Mouse (Mus musculus): Measurements from ENCODE around the gene Ifitm1.
A peak's percentile ranks its signal among the peaks of the same experiment; 100 is the strongest.
"Not testable (repeated sequence)": the region's sequence is repeated elsewhere in the genome, so short reads cannot be mapped to it uniquely, and the experiment has no call there.

The Ifitm1 gene

DNA sequence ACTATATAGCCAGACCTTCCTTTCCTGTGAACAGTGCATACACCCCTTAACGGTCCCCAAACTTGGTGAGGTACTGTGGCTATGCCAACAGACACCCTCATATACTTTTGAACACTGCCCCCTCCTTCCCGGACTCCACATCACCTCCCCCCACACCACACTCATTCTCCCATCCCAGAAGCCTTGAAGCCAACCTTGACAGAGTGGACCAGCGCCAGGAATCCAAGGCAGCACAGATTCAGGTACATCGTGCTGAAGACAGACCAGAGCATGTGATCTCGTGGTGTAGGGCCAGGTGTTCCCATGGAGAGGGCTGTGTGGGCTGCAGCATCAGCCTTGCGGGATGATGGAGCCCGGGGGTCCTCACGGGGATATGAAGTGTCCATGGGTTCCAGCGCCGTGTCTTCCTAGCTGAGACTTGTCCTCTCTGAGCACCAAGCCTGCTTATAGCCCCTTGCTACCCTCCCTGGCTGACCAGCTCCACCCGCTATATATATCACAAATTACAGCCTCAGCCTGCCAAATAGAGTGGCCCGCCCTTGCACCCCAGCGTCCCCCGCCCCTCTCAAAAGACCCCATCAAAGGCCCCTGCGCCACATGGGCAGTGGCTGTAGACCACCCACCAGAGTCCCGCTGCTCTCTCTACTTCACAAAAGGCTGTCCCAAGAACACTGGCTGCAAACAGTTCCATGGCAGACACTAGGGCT lies 17.0 kb upstream of the Ifitm1 start, which contains the start of gene Ifitm5:
Gene Ifitm5 (minus strand): TSS at position 468 of the 707 bp plus-strand sequence.
- no peak for DNase-seq (ENCODE audit: low read depth in 1 of 2, low spot score in 2 of 2)

GRCm38 (mm10) chr7:140951051-140951450 lies 16.0 kb upstream of the Ifitm1 start:
- no peak for DNase-seq (ENCODE audit: low read depth in 1 of 2, low spot score in 2 of 2)

- no peak for DNase-seq (ENCODE audit: low read depth in 1 of 2, low spot score in 2 of 2)
Measured at GRCm38 (mm10) chr7:140951765-140952164, 15.3 kb upstream of the Ifitm1 start.

DNA sequence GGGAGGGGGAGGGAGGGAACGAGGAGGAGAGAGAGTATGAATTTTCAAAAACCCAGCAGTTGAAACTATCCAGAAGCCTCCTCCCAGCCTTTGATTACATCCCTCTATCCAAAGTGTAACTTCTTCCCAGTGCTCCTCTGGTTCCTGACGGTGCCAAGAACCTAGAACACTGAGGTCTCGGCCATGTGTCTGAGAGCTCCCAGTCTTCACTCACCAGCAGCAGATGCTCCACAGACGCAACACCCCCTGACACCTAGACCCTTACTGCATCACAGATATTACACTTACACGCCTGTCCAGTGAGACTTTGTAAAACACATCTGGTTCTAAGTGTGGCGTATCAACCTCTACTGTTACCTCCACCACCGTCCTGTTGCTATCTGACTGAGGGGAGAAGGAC lies 14.6 kb upstream of the Ifitm1 start:
- no peak for DNase-seq (ENCODE audit: low read depth in 1 of 2, low spot score in 2 of 2)

DNA sequence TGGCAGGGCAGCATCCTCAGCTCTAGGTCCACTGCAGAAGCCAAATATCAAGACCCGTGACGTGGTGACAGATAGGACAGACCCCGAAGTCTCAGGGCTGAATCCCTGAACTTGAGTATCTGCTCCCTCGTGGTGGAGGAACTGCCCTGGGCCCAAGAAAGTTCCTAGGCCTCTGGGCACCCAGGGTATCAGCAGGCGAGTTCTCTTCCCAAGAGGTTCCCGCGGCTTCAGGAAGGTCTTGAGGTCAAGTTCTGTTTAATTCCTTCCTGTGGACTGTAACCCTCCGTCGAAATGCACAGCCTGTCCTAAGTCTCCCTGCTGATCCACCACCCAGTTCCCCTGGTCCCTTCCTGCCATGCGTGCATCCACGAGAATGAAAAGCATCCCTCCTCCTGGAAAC lies 13.9 kb upstream of the Ifitm1 start:
- no peak for DNase-seq (ENCODE audit: low read depth in 1 of 2, low spot score in 2 of 2)

GRCm38 (mm10) chr7:140953800-140954732 lies 13.0 kb upstream of the Ifitm1 start:
- peak; percentile 33 to 57 for DNase-seq (ENCODE audit: low read depth in 1 of 2, low spot score in 2 of 2)

DNA sequence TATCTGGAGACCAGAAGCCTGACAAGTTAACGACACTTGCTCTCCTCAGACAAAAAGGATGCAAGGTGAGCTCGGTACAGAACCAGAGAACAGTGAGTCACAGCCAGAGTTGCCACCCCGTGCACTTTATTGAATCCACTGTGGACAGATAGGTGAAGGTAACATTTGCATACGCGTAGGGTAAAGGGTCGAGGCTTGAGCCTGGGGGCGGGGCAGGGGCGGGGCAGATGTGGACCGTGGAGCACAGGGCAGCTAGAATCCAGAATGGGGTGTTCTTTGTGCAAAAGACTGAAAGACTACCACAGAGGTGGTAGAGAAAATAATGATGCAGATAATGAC lies 12.3 kb upstream of the Ifitm1 start:
- DNase-seq (ENCODE audit: low read depth in 1 of 2, low spot score in 2 of 2), result no peak

DNA sequence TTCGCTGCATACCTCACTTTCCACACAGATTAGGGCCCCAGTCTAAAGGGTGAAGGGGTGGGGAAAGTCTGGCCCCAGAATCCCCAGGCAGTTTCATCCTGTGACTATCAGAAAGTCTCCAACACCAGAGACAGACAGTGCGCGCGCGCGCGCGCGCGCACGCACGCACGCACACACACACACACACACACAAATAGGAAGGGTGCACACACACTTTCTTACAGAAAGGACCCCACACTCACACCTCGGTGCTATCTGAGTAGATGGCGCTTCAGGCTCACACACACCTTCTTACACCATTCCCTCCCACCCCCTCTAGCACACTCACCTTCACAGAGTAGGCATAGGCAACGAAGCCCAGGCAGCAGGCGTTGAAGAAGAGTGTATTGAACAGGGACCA lies 11.7 kb upstream of the Ifitm1 start:
- no peak for DNase-seq (ENCODE audit: low read depth in 1 of 2, low spot score in 2 of 2)

DNA sequence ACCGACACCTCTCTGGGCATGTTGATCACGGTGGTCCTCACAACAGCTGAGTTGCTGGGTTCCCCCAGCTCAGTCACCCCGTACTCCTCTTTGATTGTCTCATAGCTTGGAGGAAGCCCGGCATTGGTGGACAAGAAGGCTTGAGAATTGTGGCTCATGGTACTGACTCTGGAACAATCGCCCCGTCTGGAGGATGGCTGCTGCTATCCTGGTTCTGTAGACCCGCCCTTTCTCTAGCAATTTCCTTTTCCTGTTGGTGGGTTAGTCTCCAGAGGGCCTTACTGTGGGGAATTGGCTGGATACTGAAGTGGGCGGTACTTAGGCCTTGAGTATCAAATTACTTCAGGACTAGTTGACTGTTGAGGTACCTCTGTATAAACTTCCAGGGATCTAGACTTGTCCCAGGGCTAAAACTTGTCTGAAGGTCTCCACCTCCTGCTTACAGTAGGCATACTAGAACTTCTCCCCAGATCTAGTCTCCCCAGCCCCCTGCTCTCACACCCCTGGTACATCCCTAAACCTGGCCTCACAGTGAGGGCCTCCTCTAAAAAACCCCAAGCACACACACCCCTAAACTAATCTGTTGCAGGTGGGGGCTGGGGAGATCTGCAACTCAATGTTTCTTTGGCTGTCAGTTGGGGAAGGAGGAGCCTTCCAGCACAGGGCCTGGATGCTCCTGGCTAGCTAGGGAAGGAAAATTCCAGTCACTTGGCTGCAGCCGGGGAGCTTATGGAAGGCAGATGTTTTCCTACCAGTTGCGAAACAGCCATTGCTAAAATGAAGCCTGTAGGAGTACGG lies 11.1 kb upstream of the Ifitm1 start, which contains the start of the genes Gm45717 and Ifitm2:
Gene Gm45717 (minus strand): TSS at position 180 of the 798 bp plus-strand sequence.
Gene Ifitm2 (minus strand): TSS at position 230 of the 798 bp plus-strand sequence.
- DNase-seq (ENCODE audit: low read depth in 1 of 2, low spot score in 2 of 2), result no peak

GRCm38 (mm10) chr7:140956556-140956869 lies 10.5 kb upstream of the Ifitm1 start:
- no peak for DNase-seq (ENCODE audit: low read depth in 1 of 2, low spot score in 2 of 2)

GRCm38 (mm10) chr7:140959181-140959901 lies 7.7 kb upstream of the Ifitm1 start:
- DNase-seq (ENCODE audit: low read depth in 1 of 2, low spot score in 2 of 2), result peak in 1 of 2 experiments; percentile 38

DNA sequence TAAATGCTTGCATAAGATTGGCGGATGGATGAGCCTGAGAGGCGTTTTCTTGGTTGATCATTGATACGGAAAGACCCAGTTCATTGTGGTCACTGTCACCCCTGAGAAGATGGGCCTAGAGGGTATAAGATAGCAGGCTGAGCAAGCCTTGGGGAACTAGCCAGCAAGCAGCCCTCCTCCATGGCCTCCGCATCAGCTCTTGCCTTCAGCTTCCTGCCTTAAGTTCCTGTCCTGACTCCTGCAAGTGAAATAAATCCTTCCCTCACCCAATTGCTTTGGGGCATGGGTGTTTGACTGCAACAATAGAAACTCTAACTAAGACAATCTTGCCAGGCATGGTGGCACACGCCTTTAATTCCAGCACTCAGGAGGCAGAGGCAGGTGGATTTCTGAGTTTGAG lies 7.0 kb upstream of the Ifitm1 start:
- DNase-seq (ENCODE audit: low read depth in 1 of 2, low spot score in 2 of 2), result no peak

DNA sequence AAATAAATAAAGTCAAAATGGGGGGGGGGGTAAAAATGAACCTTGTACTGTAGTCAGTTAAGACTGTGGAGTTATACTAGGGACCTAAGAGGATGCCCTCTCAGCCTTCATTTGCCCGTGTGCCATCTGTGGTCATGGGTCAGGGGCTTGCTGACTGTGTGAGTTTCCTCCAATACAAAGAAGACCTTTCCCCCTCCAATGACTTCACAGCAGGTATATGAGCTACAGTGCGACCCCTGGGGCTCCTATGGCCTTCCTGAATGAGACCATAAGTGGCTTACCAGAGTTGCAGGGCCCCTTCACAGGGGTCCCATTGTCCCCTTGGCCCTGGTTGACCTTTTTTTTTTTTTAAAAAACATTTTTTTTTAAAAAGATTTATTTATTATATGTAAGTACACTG lies 5.6 kb upstream of the Ifitm1 start:
- DNase-seq (ENCODE audit: low read depth in 1 of 2, low spot score in 2 of 2), result no peak

DNA sequence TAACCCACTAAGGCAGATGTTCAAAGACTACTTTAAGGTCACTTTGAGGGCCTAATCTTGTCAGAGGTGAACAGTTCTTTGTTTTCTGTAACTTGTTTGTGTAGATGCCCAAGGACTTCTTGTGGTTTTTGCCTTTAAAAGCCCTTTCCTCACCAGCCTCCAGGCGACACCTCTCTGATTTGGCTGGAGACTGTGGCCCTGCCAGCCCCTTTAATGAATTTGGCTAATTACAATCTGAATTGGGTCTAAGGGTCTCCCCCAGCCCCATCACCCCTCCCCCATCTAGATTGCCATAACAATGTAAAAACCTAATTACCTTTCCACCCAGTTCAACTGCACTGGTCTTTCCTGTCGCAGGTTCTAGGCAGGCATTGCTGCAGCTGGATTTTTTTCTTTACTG lies 4.3 kb upstream of the Ifitm1 start:
- DNase-seq (ENCODE audit: low read depth in 1 of 2, low spot score in 2 of 2), result no peak

DNA sequence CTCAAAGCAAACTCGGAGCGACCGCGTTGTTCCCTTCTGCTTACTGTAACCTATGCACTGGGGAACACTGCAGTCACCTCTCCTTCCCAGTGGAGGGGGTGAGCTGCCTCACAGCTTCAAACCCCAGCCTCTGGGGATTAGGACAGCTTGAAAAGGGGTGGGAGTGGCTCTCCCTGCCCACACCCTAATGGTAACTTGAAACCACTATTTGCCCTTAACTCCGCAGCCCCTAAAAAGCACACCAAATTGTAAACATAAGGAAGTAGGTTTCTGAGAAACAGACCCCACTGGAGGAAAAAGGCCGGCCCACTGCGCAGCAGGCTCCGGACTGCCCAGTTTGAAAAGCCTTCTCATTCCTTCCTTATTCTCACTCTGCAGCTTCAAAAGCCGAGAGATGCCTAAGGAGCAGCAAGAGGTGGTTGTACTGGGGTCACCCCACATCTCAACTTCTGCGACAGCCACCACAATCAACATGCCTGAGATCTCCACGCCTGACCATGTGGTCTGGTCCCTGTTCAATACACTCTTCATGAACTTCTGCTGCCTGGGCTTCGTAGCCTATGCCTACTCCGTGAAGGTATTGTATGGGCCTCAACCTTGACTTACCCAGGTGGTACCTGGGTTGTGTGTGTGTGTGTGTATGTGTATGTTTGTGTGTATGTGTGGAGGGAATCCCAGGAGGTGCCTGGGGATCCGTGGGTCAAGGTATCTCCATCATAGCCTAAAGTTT lies 1.0 kb downstream of the Ifitm1 start:
- DNase-seq (ENCODE audit: low read depth in 1 of 2, low spot score in 2 of 2), result no peak

- DNase-seq (ENCODE audit: low read depth in 1 of 2, low spot score in 2 of 2), result not testable (repeated sequence)
Measured at GRCm38 (mm10) chr7:140968710-140969109, 1.7 kb downstream of the Ifitm1 start.

DNA sequence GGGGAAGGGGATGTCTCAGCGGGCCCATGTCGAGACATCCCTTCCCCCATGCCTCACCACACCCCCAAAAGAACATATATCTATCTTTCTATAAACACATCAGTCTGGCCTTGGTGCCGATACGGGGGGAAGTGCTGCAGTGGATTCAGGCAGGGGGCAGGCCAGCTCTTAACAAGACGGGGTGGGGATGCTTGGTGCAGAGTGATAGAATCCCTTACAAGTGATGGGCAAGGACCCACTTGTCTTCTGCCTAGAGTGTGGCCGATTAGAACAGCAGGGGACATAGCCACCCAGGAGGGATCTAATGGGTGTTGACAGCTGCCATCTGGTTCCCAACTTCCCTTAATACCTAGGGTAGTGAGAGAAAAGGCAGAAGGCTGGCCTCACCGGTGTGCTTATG lies 3.9 kb downstream of the Ifitm1 start:
- no peak for DNase-seq (ENCODE audit: low read depth in 1 of 2, low spot score in 2 of 2)

DNA sequence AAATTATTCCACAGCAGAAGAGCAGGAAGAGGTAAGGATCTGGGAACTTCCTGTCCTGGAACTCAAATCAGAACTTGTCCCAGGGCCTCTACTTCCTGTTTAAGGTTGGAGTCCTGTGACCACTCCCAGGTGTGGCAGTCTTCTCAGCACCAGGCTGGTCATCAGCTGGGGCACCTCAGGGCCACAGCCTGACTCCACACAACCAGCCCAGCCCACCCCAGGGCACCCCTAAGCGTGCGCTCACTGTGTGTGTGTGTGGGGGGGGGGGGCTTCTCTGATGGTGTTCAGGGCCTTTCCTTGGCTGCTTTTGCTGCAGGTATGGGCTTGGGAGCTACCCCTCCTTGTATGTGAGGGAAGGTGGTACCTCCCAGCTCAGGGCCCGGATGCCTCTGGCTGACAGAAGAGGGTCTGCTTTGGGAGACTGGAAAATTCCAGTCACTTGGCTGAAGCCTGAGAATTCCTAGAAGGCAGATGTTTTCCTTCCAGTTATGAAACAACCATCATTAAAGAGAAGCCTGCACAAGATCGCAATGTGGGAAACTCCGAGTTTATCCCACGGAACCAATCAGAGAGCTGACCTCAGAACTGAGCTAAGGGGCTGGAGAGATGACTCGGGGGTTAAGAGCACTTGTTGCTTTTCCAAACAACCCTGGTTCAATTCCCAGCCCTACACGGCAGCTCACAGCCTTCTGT lies 4.6 kb downstream of the Ifitm1 start:
- DNase-seq (ENCODE audit: low read depth in 1 of 2, low spot score in 2 of 2), result no peak

GRCm38 (mm10) chr7:140973396-140974165 lies 6.6 kb downstream of the Ifitm1 start:
- DNase-seq (ENCODE audit: low read depth in 1 of 2, low spot score in 2 of 2), result no peak

Measured in monocyte, adult 2 months (primary cell).